Mouse (Mus musculus) embryonic facial prominence, embryonic 10.5 days (tissue): Measurements from ENCODE around the gene Ahdc1. TPM values are rescaled to one million over a fixed set of nuclear protein-coding genes. Genes with fewer than 3 reads are reported as not detected.
A peak's percentile ranks its signal among the peaks of the same experiment; 100 is the strongest.

Experiments
- DNase-seq: peaks from one replicate; pipeline ENCODE4 v3.0.0-alpha.2; 2017; ENCODE audit warnings: low spot score
- H3K27ac ChIP-seq: fragments of 300-500 bp; sonication (generic); replicated peaks from 2 replicates; pipeline ENCODE4 v1.5.1; 2016; ENCODE audit warnings: mild to moderate bottlenecking
- H3K27me3 ChIP-seq: fragments of 300-500 bp; sonication (generic); replicated peaks from 2 replicates; pipeline ENCODE4 v1.6.1; 2016; ENCODE audit warnings: low read depth, mild to moderate bottlenecking; ENCODE audit not compliant: poor library complexity, severe bottlenecking
- H3K36me3 ChIP-seq: fragments of 300-500 bp; sonication (generic); replicated peaks from 2 replicates; pipeline ENCODE4 v1.6.1; 2016; ENCODE audit warnings: mild to moderate bottlenecking, moderate library complexity
- H3K4me1 ChIP-seq: fragments of 300-500 bp; sonication (generic); 2 replicates; pipeline ENCODE4 v1.6.1; 2016
- H3K4me3 ChIP-seq: fragments of 300-500 bp; sonication (generic); 2 replicates; pipeline ENCODE4 v1.5.1; 2016; ENCODE audit warnings: mild to moderate bottlenecking, moderate library complexity
- H3K9me3 ChIP-seq: fragments of 300-500 bp; sonication (generic); 2 replicates; pipeline ENCODE4 v1.6.1; 2016; ENCODE audit warnings: mild to moderate bottlenecking
- WGBS: fragments of 180-500 bp; shearing (Covaris S2); methylation state at CpG from one replicate; pipeline ENCODE4 v1.1.7; 2016; 5-methylcytosine and 5-hydroxymethylcytosine counted together
- polyA plus RNA-seq: library from polyadenylated mRNA; unstranded; fragments of >200 nt; fragmentation: Nextera tagmentation; extraction: Ambion mirVana; gene quantifications from 2 replicates; pipeline ENCODE4 v1.2.1, GENCODE M21; 2016

Gene Ahdc1
- polyA plus RNA-seq, 1 experiment from 2014 or later: 11.5 TPM

GRCm38 (mm10) chr4:133085011-133085782, 74.1 kb downstream of the Ahdc1 start:
- H3K27me3 ChIP-seq: peaks cover 39% of the 10 kb centered on the region
- H3K4me3 ChIP-seq: peak overlapping the region; percentile 59
- 1% methylated on average over 53 of the region's 53 CpGs for WGBS
- H3K27ac ChIP-seq: peak overlapping the region; percentile 73
- H3K36me3 ChIP-seq: peaks cover 2% of the 10 kb centered on the region; the same call in 1 of the 2 replicates
- peak; percentile 67 for DNase-seq
- no peaks in the 10 kb centered on the region for H3K9me3 ChIP-seq
- H3K4me1 ChIP-seq: peaks cover 48% of the 10 kb centered on the region

DNA sequence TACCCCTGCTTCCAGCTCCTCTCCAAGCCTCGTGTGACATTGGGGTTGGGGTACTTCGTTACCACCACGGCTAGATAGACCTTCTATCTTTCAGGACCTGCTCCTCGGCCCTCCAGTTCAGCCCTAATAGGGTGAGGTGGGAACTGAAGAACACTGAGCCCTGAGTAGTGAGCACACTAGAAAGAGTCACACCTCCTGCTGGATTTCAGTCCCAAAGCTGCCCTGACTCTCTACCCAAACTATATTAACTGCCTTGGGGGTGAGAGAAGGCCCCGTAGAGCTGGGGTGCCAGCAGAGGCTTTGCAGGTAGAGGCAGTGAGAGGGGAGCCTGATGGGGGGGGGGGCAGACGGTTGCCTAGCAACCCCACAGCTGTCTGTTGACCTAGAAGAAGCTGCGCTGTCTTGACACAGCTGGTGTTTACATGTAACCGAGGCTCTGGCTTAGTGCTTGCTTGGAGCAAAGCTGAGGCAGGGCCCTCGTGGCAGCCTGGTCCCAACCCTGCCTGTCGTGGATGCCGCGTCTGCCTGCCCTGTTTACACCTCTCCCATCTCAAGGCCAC, 74.8 kb downstream of the Ahdc1 start:
- Histone ChIP-seq H3K27ac (peak overlapping the region; percentile 73; the same call in 1 of the 2 replicates), H3K9me3 (no peaks in the 10 kb centered on the region), H3K27me3 (peaks cover 40% of the 10 kb centered on the region), H3K4me1 (peaks cover 55% of the 10 kb centered on the region), H3K36me3 (no peaks in the 10 kb centered on the region; the same call in 1 of the 2 replicates), H3K4me3 (peak overlapping the region; percentile 59)
- 11% methylated on average over 12 of the region's 12 CpGs for WGBS
- peak; percentile 60 for DNase-seq

GRCm38 (mm10) chr4:133087177-133087714, 76.2 kb downstream of the Ahdc1 start:
- Histone ChIP-seq H3K27me3 (peaks cover 50% of the 10 kb centered on the region), H3K27ac (no peak overlapping the region), H3K9me3 (no peaks in the 10 kb centered on the region), H3K4me3 (no peak overlapping the region), H3K36me3 (no peaks in the 10 kb centered on the region), H3K4me1 (peaks cover 65% of the 10 kb centered on the region)
- 89% methylated on average over 6 of the region's 6 CpGs for WGBS
- no peak for DNase-seq

- H3K36me3 ChIP-seq: no peaks in the 10 kb centered on the region
- H3K27ac ChIP-seq: 0 out of 2 replicates have a peak overlapping the region, but pooled peaks have one; percentile 59
- no peak for DNase-seq
- H3K4me3 ChIP-seq: no peak overlapping the region
- H3K4me1 ChIP-seq: peaks cover 71% of the 10 kb centered on the region
- WGBS: 45% methylated on average over 8 of the region's 8 CpGs
- no peaks in the 10 kb centered on the region for H3K9me3 ChIP-seq
- peaks cover 56% of the 10 kb centered on the region for H3K27me3 ChIP-seq
These were observed 76.8 kb downstream of the Ahdc1 start for GRCm38 (mm10) chr4:133087835-133088234.

DNA sequence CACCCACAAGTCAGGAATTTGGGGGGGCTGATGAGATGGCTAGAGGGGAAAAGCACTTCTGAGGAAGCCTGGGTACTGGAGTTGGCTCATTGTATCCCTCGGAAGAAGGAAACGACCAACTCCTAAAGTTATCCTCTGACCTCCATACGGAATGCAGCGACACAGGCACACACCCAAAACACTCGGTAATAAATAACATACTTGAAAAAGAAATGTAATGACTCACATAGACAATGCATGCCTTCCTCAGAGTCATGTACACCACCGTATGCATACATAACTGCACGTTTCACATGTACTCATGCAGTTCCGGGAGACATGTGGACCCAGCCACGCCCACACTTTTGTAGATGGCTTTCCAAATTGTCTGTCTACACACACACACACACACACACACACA, 78.3 kb downstream of the Ahdc1 start:
- Histone ChIP-seq H3K27ac (no peak overlapping the region; the same call in 1 of the 2 replicates), H3K36me3 (no peaks in the 10 kb centered on the region), H3K27me3 (peaks cover 67% of the 10 kb centered on the region)

DNA sequence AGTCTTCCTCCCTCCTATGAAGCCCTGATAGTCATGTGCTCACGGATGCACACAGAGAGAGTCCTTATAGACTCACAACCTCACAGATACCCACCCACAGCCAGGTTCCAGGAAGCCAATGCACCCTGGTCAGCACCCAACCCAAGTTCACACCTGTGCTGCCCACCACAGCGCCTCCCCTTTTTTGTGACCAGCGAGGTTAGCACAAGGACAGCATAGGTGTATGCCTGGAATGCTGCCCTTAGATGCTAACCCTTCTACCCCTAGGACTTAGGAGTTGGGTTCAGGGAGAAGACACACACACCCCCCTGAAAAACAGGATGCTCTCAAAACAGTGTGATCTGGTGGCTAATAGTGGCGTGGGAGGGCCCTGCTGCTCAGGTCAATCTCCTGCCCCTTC, 78.7 kb downstream of the Ahdc1 start:
- H3K36me3 ChIP-seq: no peaks in the 10 kb centered on the region
- peaks cover 79% of the 10 kb centered on the region for H3K4me1 ChIP-seq
- no peak overlapping the region for H3K4me3 ChIP-seq
- H3K9me3 ChIP-seq: no peaks in the 10 kb centered on the region
- peak overlapping the region; percentile 82 for H3K27ac ChIP-seq
- H3K27me3 ChIP-seq: peaks cover 67% of the 10 kb centered on the region
- 71% methylated on average over 4 of the region's 4 CpGs for WGBS
- no peak for DNase-seq

More for the DNA sequence above, 78.3 kb downstream of the Ahdc1 start:
- 93% methylated on average over 9 of the region's 9 CpGs for WGBS
- peaks cover 79% of the 10 kb centered on the region for H3K4me1 ChIP-seq
- DNase-seq: no peak
- H3K4me3 ChIP-seq: no peak overlapping the region
- no peaks in the 10 kb centered on the region for H3K9me3 ChIP-seq

GRCm38 (mm10) chr4:133090276-133090719, 79.2 kb downstream of the Ahdc1 start:
- Histone ChIP-seq H3K36me3 (no peaks in the 10 kb centered on the region), H3K27me3 (peaks cover 67% of the 10 kb centered on the region), H3K4me1 (peaks cover 79% of the 10 kb centered on the region), H3K27ac (peak overlapping the region; percentile 82), H3K9me3 (no peaks in the 10 kb centered on the region), H3K4me3 (peak overlapping the region; percentile 2; the same call in 1 of the 2 replicates)
- DNase-seq: peak; percentile 51
- 26% methylated on average over 8 of the region's 8 CpGs for WGBS

DNA sequence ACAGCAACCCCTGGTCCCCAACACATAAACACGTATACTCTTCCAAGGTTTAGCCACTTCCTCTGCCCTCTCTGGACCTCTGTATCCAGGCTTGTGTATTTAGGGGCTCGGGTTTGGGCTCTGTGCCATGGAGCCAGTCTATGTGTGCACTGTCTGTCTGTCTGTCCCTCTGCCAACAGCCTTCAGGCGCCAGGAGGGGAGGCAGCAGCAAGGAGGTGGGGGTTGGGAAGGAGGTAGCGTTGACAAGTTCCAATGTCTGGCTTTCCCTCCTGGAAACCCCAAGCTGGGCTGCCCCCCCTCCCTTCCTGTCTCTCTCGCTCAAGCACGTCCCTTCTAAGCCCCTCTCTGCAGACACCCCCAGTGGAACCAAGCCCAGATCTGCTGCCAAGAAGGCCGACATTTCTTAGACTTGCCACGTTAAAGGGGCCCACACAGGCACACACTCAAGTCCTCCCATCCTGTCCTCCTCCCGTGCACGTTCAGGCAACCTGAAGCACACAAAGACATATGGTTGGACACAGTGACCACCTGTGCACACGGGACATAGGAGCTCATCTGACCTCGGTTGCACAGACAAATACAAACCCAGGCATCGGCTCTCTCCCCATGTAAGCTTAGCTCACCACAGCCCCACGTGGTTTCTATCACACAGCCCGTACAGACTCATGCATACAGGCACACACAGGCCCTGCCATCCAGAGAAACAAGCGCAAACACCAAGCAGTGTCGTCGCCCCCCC, 79.8 kb downstream of the Ahdc1 start:
- Histone ChIP-seq H3K36me3 (no peaks in the 10 kb centered on the region), H3K9me3 (no peaks in the 10 kb centered on the region), H3K4me3 (peak overlapping the region; percentile 2; the same call in 1 of the 2 replicates), H3K27me3 (peaks cover 66% of the 10 kb centered on the region), H3K27ac (peak overlapping the region; percentile 82), H3K4me1 (peaks cover 79% of the 10 kb centered on the region)
- DNase-seq: peak; percentile 58
- 31% methylated on average over 18 of the region's 18 CpGs for WGBS

DNA sequence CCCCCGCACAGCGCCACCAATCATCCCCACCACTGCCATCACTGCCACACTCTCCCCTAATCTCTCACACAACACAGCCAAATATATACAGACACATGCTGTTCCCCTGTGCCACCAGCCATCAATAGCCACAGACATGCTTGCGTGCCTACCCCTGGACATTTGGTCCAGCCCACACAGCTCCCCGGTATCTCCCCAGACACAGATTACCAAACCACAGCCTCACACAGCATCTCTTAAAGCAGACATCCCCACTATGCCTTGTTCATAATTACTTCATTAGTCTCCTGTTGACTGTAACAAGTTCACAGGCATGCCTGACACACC, 80.4 kb downstream of the Ahdc1 start:
- WGBS: 91% methylated on average over 4 of the region's 4 CpGs
- no peaks in the 10 kb centered on the region for H3K9me3 ChIP-seq
- peak overlapping the region; percentile 82 for H3K27ac ChIP-seq
- no peak for DNase-seq
- H3K4me1 ChIP-seq: peaks cover 74% of the 10 kb centered on the region
- H3K4me3 ChIP-seq: 0 out of 2 replicates have a peak overlapping the region, but pooled peaks have one; percentile 2
- peaks cover 61% of the 10 kb centered on the region for H3K27me3 ChIP-seq
- no peaks in the 10 kb centered on the region for H3K36me3 ChIP-seq

GRCm38 (mm10) chr4:133092453-133092901, 81.4 kb downstream of the Ahdc1 start:
- Histone ChIP-seq H3K4me3 (peak overlapping the region; percentile 41), H3K4me1 (peaks cover 65% of the 10 kb centered on the region), H3K27ac (peak overlapping the region; percentile 81), H3K27me3 (peaks cover 51% of the 10 kb centered on the region), H3K9me3 (no peaks in the 10 kb centered on the region), H3K36me3 (no peaks in the 10 kb centered on the region)
- 7% methylated on average over 18 of the region's 18 CpGs for WGBS
- DNase-seq: peak; percentile 70

DNA sequence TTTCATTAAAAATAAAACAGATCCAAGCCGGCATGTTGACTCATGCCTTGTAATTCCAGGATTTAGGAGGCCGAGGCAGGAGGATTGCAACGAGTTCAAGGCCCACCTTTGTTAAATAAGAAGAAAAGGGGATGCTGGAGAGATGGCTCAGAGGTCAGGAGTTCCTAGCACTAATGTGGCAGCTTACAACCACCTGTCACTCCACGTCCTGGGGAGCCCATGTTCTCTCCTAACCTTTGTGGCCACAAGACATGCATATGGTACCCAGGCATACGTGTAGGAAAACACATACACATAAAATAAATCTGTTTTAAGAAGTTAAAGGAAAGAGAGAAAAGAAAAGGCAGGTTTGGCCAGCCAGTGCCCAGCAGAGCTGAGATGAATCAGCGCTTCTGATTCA, 82.0 kb downstream of the Ahdc1 start:
- Histone ChIP-seq H3K9me3 (no peaks in the 10 kb centered on the region), H3K27ac (peak overlapping the region; percentile 77), H3K36me3 (no peaks in the 10 kb centered on the region), H3K27me3 (peaks cover 51% of the 10 kb centered on the region), H3K4me3 (no peak overlapping the region), H3K4me1 (peaks cover 59% of the 10 kb centered on the region)
- 62% methylated on average over 6 of the region's 6 CpGs for WGBS
- no peak for DNase-seq

DNA sequence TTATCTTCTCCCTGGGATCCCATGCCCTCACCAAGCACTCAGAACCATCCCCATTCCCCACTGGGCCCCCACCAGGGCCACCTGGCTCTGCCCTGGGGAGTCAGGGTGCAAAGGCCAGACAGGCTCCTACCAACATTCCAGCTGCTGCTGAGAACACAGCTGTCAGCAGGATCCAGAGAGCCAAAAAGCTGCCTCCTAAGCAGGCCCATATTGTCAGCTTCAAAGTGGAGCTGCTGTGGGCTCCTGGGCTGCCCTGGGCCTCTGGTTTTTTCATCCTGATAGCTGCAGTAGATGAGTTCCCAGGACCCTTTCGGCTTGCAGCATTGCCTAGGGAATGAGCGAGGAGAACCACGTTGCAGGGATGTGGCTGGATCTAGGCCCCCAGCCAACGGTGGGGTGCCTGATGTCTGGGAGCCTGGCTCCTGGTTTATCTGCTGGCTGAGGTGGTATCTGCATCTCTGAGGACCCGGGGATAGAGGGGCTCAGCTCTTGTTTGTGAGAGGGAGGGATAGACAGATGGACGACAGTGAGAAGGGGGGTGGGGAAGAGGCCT, 82.5 kb downstream of the Ahdc1 start:
- WGBS: 24% methylated on average over 6 of the region's 6 CpGs
- Histone ChIP-seq H3K27ac (peak overlapping the region; percentile 77), H3K36me3 (no peaks in the 10 kb centered on the region), H3K9me3 (no peaks in the 10 kb centered on the region), H3K4me3 (no peak overlapping the region), H3K4me1 (peaks cover 58% of the 10 kb centered on the region), H3K27me3 (peaks cover 51% of the 10 kb centered on the region)
- peak; percentile 34 for DNase-seq
